Mouse (Mus musculus) heart, embryonic 10.5 days (tissue): ENCODE results near the gene Bcl2. TPM values are rescaled to one million over a fixed set of nuclear protein-coding genes. Genes with fewer than 3 reads are reported as not detected.
"Not testable (repeated sequence)": the region's sequence is repeated elsewhere in the genome, so short reads cannot be mapped to it uniquely, and the experiment has no call there.

Source experiments
- DNase-seq: peaks from one replicate; pipeline ENCODE4 v3.0.0-alpha.2; 2017; ENCODE audit warnings: low spot score
- H3K27ac ChIP-seq: fragments of 300-500 bp; sonication (generic); 2 replicates; pipeline ENCODE4 v1.5.1; 2016; ENCODE audit warnings: mild to moderate bottlenecking
- H3K27me3 ChIP-seq: fragments of 300-500 bp; sonication (generic); 2 replicates; pipeline ENCODE4 v1.6.1; 2016; ENCODE audit warnings: mild to moderate bottlenecking; ENCODE audit not compliant: poor library complexity, insufficient read depth, severe bottlenecking
- H3K36me3 ChIP-seq: fragments of 300-500 bp; sonication (generic); 2 replicates; pipeline ENCODE4 v1.6.1; 2016; ENCODE audit warnings: mild to moderate bottlenecking, moderate library complexity
- H3K4me1 ChIP-seq: fragments of 300-500 bp; sonication (generic); 2 replicates; pipeline ENCODE4 v1.6.1; 2016; ENCODE audit warnings: mild to moderate bottlenecking
- H3K4me3 ChIP-seq: fragments of 300-500 bp; sonication (generic); 2 replicates; pipeline ENCODE4 v1.5.1; 2016; ENCODE audit warnings: mild to moderate bottlenecking, moderate library complexity
- H3K9me3 ChIP-seq: fragments of 300-500 bp; sonication (generic); 2 replicates; pipeline ENCODE4 v1.6.1; 2016; ENCODE audit warnings: mild to moderate bottlenecking, moderate library complexity
- WGBS: fragments of 180-500 bp; shearing (Covaris S2); methylation state at CpG from one replicate; pipeline ENCODE4 v1.1.7; 2016; 5-methylcytosine and 5-hydroxymethylcytosine counted together
- polyA plus RNA-seq: library from polyadenylated mRNA; unstranded; fragments of >200 nt; fragmentation: Nextera tagmentation; extraction: Ambion mirVana; gene quantifications from 2 replicates; pipeline ENCODE4 v1.2.1, GENCODE M21; 2016

Bcl2 gene
- polyA plus RNA-seq, 1 experiment from 2014 or later: 15.0 TPM

DNA sequence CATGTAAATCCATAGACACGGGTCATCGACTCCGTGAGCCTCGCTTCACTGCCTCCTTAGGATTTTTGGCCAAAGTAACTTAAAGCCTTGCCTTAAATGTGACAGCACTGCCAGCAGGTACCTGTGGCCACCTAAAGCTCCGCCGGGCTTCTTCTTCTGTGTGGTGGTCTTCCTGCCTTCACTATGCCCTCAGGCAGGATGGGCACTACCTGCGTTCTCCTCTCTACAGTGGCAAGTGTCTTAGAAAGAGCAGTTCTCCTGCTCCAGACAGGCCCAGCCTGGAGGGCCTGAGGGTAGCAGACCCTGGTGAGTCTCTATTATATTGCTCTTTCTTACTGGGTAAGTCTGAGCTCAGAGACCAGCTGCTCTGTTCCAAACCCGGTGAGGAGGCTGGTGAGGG lies 172.2 kb downstream of the Bcl2 start:
- no peak for DNase-seq
- H3K27ac ChIP-seq: no peak overlapping the region
- H3K4me1 ChIP-seq: peaks cover 4% of the 10 kb centered on the region; the same call in 1 of the 2 replicates
- WGBS: 88% methylated on average over 8 of the region's 8 CpGs
- no peaks in the 10 kb centered on the region for H3K27me3 ChIP-seq
- H3K36me3 ChIP-seq: 0 out of 2 replicates have a peak, but pooled peaks cover 3% of the 10 kb centered on the region
- no peak overlapping the region for H3K4me3 ChIP-seq
- H3K9me3 ChIP-seq: no peaks in the 10 kb centered on the region

DNA sequence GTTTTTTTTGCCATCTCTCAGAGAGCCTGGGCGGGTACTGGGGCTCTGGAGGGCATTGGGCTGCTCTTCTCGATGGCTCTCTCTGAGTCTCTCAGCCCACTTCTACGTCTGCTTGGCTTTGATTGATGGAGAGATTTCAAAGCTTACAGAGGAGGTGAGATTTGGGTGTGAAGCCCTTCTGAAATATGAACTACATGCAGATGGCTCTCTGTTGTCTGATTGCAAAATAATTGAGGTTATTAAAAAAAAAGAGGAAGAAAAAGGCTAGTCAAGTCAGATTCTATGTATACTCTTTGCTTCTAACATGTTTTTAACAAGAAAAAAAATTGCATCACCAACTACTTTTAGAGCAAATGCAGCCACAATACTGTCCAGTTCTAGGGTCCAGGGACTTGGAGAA lies 173.9 kb downstream of the Bcl2 start:
- H3K27me3 ChIP-seq: no peaks in the 10 kb centered on the region
- H3K4me3 ChIP-seq: no peak overlapping the region
- H3K27ac ChIP-seq: no peak overlapping the region
- WGBS: 65% methylated on average over 3 of the region's 3 CpGs
- no peaks in the 10 kb centered on the region for H3K9me3 ChIP-seq
- H3K4me1 ChIP-seq: peaks cover 4% of the 10 kb centered on the region; the same call in 1 of the 2 replicates
- H3K36me3 ChIP-seq: 0 out of 2 replicates have a peak, but pooled peaks cover 3% of the 10 kb centered on the region
- no peak for DNase-seq

DNA sequence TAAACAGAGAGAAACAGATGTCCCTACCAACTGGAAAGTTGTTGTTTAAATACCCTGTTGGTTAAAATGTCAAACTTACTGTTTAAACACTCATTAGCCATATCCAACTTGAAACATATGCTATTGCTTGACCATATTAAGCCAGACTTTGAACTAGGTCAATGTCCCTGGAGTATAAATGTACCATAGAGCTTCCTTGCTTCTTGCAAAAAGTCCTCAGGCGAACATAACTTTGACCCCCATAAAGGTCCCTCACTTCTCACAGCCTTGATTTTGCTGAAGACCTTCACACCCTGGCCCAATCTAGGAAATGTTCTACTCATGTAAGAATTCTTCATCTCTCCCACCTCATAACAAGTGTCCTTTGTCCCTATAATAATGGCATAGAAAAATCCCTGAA lies 175.0 kb downstream of the Bcl2 start:
- DNase-seq: no peak
- no peak overlapping the region for H3K4me3 ChIP-seq
- WGBS: 89% methylated on average over 1 of the region's 1 CpGs
- no peaks in the 10 kb centered on the region for H3K9me3 ChIP-seq
- H3K4me1 ChIP-seq: peaks cover 4% of the 10 kb centered on the region; the same call in 1 of the 2 replicates
- no peaks in the 10 kb centered on the region for H3K27me3 ChIP-seq
- H3K27ac ChIP-seq: no peak overlapping the region
- H3K36me3 ChIP-seq: 0 out of 2 replicates have a peak, but pooled peaks cover 3% of the 10 kb centered on the region

DNA sequence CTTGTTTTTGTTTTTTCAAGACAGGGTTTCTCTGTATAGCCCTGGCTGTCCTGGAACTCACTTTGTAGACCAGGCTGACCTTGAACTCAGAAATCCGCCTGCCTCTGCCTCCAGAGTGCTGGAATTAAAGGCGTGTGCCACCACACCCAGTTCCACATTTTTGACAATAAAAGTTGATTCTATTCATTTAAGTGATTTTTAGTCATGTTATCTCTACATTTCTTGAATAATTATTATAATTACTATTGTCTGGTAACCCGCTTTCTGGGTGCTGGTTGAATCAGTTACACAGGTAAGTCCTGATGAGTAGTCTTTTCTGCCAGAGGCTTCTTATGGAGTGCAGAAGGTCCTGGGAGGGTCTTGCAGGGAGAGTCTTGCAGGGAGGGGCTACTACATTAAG lies 179.2 kb downstream of the Bcl2 start:
- not testable (repeated sequence) for H3K9me3 ChIP-seq, H3K36me3 ChIP-seq, H3K4me3 ChIP-seq, H3K4me1 ChIP-seq, H3K27ac ChIP-seq, H3K27me3 ChIP-seq, DNase-seq
- WGBS: 86% methylated on average over 3 of the region's 3 CpGs

DNA sequence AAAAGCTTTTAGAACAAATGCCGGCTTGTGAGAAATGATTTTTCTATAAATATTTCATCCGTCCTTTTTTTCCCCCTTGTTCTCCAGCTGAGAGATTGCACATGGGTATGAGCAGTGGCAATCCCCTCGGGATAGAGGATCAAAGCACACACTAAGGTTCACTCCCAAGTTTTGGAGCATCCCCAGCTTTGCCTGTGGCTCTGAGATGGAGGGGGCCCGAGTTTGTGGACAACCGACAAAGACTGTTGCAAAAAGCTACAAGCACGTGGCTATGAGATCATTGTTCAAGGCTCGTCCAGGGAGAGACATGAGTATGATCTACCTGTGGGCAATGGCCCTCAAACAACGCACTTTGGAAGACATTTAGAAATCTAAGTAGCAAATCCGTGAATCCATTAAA lies 184.5 kb downstream of the Bcl2 start:
- no peak for DNase-seq
- H3K36me3 ChIP-seq: no peaks in the 10 kb centered on the region
- 80% methylated on average over 9 of the region's 9 CpGs for WGBS

DNA sequence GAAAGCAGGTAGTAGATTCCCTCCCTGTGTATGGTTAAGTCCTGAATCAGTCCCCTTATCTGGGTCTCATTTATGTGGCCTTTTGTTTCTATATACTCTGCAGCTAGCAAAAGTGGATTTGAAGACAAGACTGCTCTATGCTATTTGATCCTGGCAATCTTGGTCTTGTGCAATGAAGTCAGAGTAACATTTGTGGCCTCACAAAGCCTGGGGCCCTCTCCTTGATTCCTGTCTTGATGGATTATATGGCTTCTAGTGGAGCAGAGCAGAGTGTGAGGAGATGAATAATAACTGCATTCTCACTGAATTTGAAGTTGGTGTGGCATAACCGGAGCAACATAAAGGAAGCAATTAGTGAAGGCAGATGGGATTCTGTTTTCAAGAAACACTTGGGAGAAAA lies 186.5 kb downstream of the Bcl2 start:
- Histone ChIP-seq H3K27ac (no peak overlapping the region), H3K4me1 (no peaks in the 10 kb centered on the region), H3K36me3 (no peaks in the 10 kb centered on the region), H3K9me3 (no peaks in the 10 kb centered on the region), H3K27me3 (no peaks in the 10 kb centered on the region), H3K4me3 (no peak overlapping the region)
- no peak for DNase-seq
- WGBS: 80% methylated on average over 1 of the region's 1 CpGs

More for the DNA sequence above, 184.5 kb downstream of the Bcl2 start:
- H3K27me3 ChIP-seq: no peaks in the 10 kb centered on the region
- no peaks in the 10 kb centered on the region for H3K9me3 ChIP-seq
- no peaks in the 10 kb centered on the region for H3K4me1 ChIP-seq
- no peak overlapping the region for H3K4me3 ChIP-seq
- H3K27ac ChIP-seq: no peak overlapping the region

DNA sequence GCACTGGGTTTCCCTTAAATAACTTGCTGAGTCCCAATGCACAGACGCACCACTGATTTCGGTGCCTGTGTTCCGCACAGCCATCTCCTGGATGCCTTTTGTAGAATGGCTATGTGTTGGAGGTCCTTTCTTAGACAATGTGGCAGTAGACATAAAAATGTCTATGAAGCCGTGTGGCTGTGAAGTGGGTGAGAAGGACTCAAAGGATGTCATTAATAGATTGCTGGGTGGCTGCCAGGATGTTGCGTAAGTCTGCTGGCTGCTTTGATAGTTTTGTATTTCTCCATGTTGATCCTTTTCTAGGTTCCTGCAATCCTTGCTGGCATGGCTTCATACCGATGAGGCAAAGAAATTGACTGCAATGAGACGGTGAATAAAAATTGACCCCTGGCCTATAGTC lies 187.3 kb downstream of the Bcl2 start:
- Histone ChIP-seq H3K4me3 (no peak overlapping the region), H3K36me3 (no peaks in the 10 kb centered on the region), H3K27ac (no peak overlapping the region), H3K27me3 (no peaks in the 10 kb centered on the region), H3K9me3 (no peaks in the 10 kb centered on the region), H3K4me1 (no peaks in the 10 kb centered on the region)
- WGBS: 86% methylated on average over 7 of the region's 7 CpGs
- no peak for DNase-seq

DNA sequence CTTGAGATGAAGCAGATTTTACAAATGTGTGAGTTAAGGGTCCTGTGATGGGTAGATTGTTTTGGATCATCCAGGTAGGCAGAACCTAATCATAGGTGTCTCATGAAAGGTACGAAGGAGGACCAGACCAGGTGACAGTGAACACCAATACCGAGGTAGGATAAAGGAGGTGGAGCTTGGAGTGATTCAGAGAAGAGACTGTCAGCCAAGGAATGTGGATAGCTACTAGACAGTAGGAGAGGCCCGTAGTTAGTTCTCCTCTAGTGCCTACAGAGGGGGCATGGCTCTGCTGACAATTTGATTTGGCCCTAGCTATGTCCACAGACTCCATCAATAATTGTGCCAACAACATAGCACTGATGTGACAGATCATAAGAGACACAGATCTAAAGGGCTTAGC lies 188.0 kb downstream of the Bcl2 start:
- Histone ChIP-seq H3K27ac (no peak overlapping the region), H3K9me3 (no peaks in the 10 kb centered on the region), H3K4me1 (no peaks in the 10 kb centered on the region), H3K27me3 (no peaks in the 10 kb centered on the region), H3K36me3 (no peaks in the 10 kb centered on the region), H3K4me3 (no peak overlapping the region)
- DNase-seq: no peak
- 75% methylated on average over 3 of the region's 3 CpGs for WGBS

DNA sequence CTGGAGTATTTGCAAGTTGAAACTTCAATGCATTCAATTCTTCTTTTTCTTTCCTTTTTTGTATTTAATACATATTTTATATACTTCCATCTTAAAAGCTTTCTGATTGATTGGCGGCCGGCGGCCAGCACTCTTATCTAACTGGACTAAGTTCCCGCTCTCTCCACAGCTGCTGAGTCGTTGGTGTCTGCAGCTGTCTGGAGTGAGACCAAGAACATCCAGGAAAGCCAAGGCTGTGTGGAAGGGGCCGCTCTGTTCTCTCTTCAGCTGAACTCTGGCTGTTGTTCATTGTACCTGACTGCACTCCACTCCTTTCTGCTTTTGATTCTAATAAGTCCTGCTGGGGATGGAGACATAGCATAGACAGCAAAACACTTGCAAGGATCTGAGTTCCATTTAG lies 190.3 kb downstream of the Bcl2 start:
- H3K27ac ChIP-seq: no peak overlapping the region
- H3K4me1 ChIP-seq: no peaks in the 10 kb centered on the region

DNA sequence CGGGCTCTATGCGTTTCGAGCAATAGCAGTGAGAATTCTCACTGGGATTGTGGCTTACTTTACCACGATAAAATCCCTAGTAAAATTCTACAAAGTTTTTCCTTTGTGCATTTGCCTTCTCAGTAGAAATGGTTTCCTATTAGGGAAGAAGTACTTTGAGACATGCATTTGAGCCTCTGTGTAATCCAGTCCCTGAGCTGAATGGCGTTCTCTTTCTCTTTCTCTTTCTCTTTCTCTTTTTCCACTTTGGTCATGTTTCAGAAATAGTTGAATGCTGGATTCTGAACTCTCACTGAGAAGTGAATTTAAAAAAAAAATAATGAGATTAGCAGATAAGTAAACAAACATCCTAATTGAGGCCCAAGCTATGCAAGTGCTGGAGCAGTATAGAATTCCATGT lies 191.1 kb downstream of the Bcl2 start:
- no peaks in the 10 kb centered on the region for H3K9me3 ChIP-seq
- no peaks in the 10 kb centered on the region for H3K27me3 ChIP-seq
- 88% methylated on average over 5 of the region's 5 CpGs for WGBS
- H3K4me1 ChIP-seq: no peaks in the 10 kb centered on the region
- no peak overlapping the region for H3K4me3 ChIP-seq
- H3K36me3 ChIP-seq: no peaks in the 10 kb centered on the region
- no peak for DNase-seq
- no peak overlapping the region for H3K27ac ChIP-seq

More for the DNA sequence above, 190.3 kb downstream of the Bcl2 start:
- H3K4me3 ChIP-seq: no peak overlapping the region
- H3K27me3 ChIP-seq: no peaks in the 10 kb centered on the region
- 70% methylated on average over 6 of the region's 6 CpGs for WGBS
- DNase-seq: no peak
- no peaks in the 10 kb centered on the region for H3K36me3 ChIP-seq
- no peaks in the 10 kb centered on the region for H3K9me3 ChIP-seq

DNA sequence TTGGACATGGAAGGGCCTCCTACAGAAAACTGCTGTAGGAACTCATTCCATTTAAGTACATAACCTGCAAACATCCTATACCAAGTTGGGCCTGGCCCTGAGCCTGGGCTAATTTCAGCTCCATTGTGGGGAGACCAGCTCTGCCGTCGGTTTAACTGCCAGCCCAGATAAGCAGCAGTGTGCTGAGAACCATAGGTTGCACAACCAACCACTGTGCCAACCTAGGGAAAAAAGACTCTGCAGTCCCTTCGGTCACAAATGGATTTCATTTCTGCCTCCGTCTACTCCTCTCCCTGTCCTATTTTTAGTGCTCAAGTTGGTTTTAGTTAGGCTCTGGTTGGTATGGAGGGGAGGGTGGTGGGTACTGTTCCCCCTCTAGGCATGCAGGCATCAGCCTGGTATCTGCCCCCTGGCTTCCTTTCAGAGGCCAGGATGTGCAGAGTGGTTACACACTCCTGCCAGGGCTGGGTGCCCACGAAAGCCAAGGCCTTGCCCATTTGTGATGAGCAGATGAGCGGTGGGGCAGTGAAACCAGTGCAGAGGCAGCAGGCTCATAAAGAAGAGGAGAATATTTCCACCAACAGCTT lies 196.4 kb downstream of the Bcl2 start:
- WGBS: 76% methylated on average over 6 of the region's 6 CpGs
- H3K27me3 ChIP-seq: no peaks in the 10 kb centered on the region
- DNase-seq: no peak

DNA sequence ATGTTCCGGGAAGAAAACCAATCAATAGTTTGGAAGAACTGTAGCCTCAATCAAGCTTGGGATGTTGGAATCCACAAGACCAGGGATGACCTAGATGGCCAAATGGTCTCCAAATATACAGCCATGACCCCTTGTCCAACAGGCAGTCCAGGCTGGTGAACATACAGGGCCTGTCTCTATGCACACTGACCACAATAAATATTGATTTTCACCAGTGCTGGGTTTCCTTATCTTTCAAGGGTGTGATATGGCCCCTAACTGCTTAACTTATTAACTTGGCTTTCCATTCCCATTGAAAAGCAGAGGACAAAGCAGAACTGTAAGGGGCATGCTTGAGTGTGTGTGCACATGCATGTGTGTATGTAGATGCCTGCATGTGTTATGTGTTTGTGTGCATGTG lies 197.0 kb downstream of the Bcl2 start:
- 86% methylated on average over 1 of the region's 1 CpGs for WGBS
- Histone ChIP-seq H3K9me3 (no peaks in the 10 kb centered on the region), H3K27ac (no peak overlapping the region), H3K27me3 (no peaks in the 10 kb centered on the region), H3K4me1 (no peaks in the 10 kb centered on the region), H3K4me3 (no peak overlapping the region), H3K36me3 (no peaks in the 10 kb centered on the region)
- DNase-seq: no peak

More for the DNA sequence above, 196.4 kb downstream of the Bcl2 start:
- no peak overlapping the region for H3K4me3 ChIP-seq
- H3K9me3 ChIP-seq: no peaks in the 10 kb centered on the region
- no peaks in the 10 kb centered on the region for H3K4me1 ChIP-seq
- no peak overlapping the region for H3K27ac ChIP-seq
- H3K36me3 ChIP-seq: no peaks in the 10 kb centered on the region

DNA sequence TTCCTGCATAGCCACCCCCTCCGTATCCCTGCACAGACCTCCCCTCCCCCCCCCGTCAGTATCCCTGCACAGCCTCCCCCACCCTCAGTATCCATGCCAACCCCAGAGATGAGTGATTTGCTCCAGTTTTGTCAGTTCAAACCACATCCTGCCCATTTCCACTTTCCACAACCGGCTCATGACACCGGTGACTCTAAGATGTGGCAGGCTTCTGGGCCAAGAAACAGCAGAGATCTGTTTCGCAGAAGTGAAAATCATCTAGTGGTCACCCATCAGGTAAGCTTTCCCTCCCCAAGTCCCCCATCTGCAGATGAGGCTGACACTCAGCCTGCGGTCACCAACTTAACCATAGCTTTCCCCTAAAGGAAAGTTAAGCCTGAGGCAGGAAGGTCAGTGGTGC lies 198.5 kb downstream of the Bcl2 start:
- no peak for DNase-seq
- no peaks in the 10 kb centered on the region for H3K36me3 ChIP-seq

More for the DNA sequence above, 198.5 kb downstream of the Bcl2 start:
- no peak overlapping the region for H3K27ac ChIP-seq
- H3K4me1 ChIP-seq: no peaks in the 10 kb centered on the region
- no peak overlapping the region for H3K4me3 ChIP-seq
- WGBS: 80% methylated on average over 6 of the region's 6 CpGs
- no peaks in the 10 kb centered on the region for H3K9me3 ChIP-seq
- H3K27me3 ChIP-seq: no peaks in the 10 kb centered on the region
